Mouse (Mus musculus) heart, adult 2 months (tissue): ENCODE results near the gene Mapkap1. TPM values are rescaled to one million over a fixed set of nuclear protein-coding genes. Genes with fewer than 3 reads are reported as not detected.
A peak's percentile ranks its signal among the peaks of the same experiment; 100 is the strongest.

Experiments
- DNase-seq, 2 experiments: peaks; one replicate each; pipeline ENCODE4 v3.0.0; 2021
- H3K27ac ChIP-seq: fragments of 200-600 bp; 2 replicates; pipeline ENCODE4 v1.8.1; 2022
- H3K27me3 ChIP-seq: fragments of 200-500 bp; 2 replicates; pipeline ENCODE4 v1.6.1; 2012; ENCODE audit warnings: mild to moderate bottlenecking, low read length, inconsistent platforms, mixed read lengths; ENCODE audit not compliant: control insufficient read depth, insufficient read depth
- H3K36me3 ChIP-seq: fragments of 200-500 bp; 2 replicates; pipeline ENCODE4 v1.6.1; 2012; ENCODE audit warnings: low read length, inconsistent platforms; ENCODE audit not compliant: control insufficient read depth, insufficient read depth
- H3K4me1 ChIP-seq: fragments of 200-500 bp; 2 replicates; pipeline ENCODE4 v1.6.1; 2011; ENCODE audit warnings: low read length; ENCODE audit not compliant: control insufficient read depth, insufficient read depth
- H3K4me3 ChIP-seq: fragments of 200-600 bp; 2 replicates; pipeline ENCODE4 v1.8.1; 2022
- H3K79me2 ChIP-seq: fragments of 200-500 bp; replicated peaks from 2 replicates; pipeline ENCODE4 v1.6.1; 2012; ENCODE audit warnings: mild to moderate bottlenecking, inconsistent platforms, low read length, moderate library complexity, mixed read lengths; ENCODE audit not compliant: control insufficient read depth, insufficient read depth
- H3K9ac ChIP-seq: fragments of 200-500 bp; 2 replicates; pipeline ENCODE4 v1.6.1; 2012; ENCODE audit warnings: low read depth, mild to moderate bottlenecking, control low read depth, inconsistent platforms, low read length, mixed read lengths
- CTCF ChIP-seq: fragments of 200-600 bp; IDR thresholded peaks from 2 replicates; pipeline ENCODE4 v1.8.1; 2022; ENCODE audit warnings: antibody characterized with exemption, mild to moderate bottlenecking, moderate library complexity
- EP300 ChIP-seq: fragments of 200-500 bp; IDR thresholded peaks from 2 replicates; pipeline ENCODE4 v1.6.1; 2011; ENCODE audit warnings: low read depth, low read length, control low read depth; ENCODE audit not compliant: insufficient read depth
- POLR2A ChIP-seq: fragments of 200-500 bp; IDR thresholded peaks from 2 replicates; pipeline ENCODE4 v1.6.1; 2011; ENCODE audit warnings: mild to moderate bottlenecking, low read depth, low read length, control low read depth; ENCODE audit not compliant: insufficient read depth
- WGBS: fragments of 180-500 bp; shearing (Covaris S2); methylation state at CpG from one replicate; pipeline ENCODE4 v1.1.7; 2018; 5-methylcytosine and 5-hydroxymethylcytosine counted together
- intact Hi-C: fragments of 180-260 bp; cut with DNase I; formaldehyde crosslinking; loops from one replicate; pipeline ENCODE4 v1.15.1; 2025
- polyA plus RNA-seq: library from polyadenylated mRNA; depleted of rRNA; stranded (reverse); fragments of >200 nt; gene quantifications from 2 replicates; pipeline ENCODE4 v1.2.3, GENCODE M21; 2012; rRNA removed
- total RNA-seq, 2 experiments: library from RNA; stranded (reverse); gene quantifications; 2 replicates each; pipeline ENCODE4 v1.2.3; 2021

Gene Mapkap1
- total and polyA plus RNA-seq, 3 experiments = 30.6 to 70.1 (median 63.6) TPM

GRCm38 (mm10) chr2:34671385-34672026 lies 264.9 kb downstream of the Mapkap1 start:
- TF ChIP-seq EP300 (no peak), POLR2A (0 out of 2 replicates have a peak, but pooled peaks have one; percentile 26), CTCF (peak; percentile 60)
- peaks cover 5% of the 10 kb centered on the region for H3K4me1 ChIP-seq
- H3K27ac ChIP-seq = peak overlapping the region; percentile 15; the same call in 1 of the 2 replicates
- WGBS = 23% methylated on average over 31 of the region's 31 CpGs
- intact Hi-C loops = loop anchor here (2.0 kb wide), 1 partner anchor 299 kb away; no protein-coding TSS in a partner anchor
- no peaks in the 10 kb centered on the region for H3K79me2 ChIP-seq
- H3K9ac ChIP-seq = peak overlapping the region; percentile 83
- H3K36me3 ChIP-seq = no peaks in the 10 kb centered on the region
- H3K4me3 ChIP-seq = peak overlapping the region; percentile 51
- H3K27me3 ChIP-seq = no peaks in the 10 kb centered on the region
- peak; percentile 56 to 62 for DNase-seq

- intact Hi-C loops = no loop called here
- DNase-seq = no peak
- H3K4me1 ChIP-seq = peaks cover 3% of the 10 kb centered on the region
- H3K9ac ChIP-seq = no peak overlapping the region
- no peaks in the 10 kb centered on the region for H3K79me2 ChIP-seq
- H3K4me3 ChIP-seq = no peak overlapping the region
- WGBS = 85% methylated on average over 11 of the region's 11 CpGs
- no peaks in the 10 kb centered on the region for H3K27me3 ChIP-seq
- no peak overlapping the region for H3K27ac ChIP-seq
- H3K36me3 ChIP-seq = no peaks in the 10 kb centered on the region
- TF ChIP-seq CTCF = no peak
- TF ChIP-seq POLR2A = no peak
- TF ChIP-seq EP300 = no peak
Observed at GRCm38 (mm10) chr2:34673846-34674245, 267.3 kb downstream of the Mapkap1 start.

Other genes starting within 250 kb of the Mapkap1 start
- 1 to 10 TPM; 9.7 to 9.8 TPM for gene Pbx3, start 33.6 kb upstream of the Mapkap1 start, total RNA-seq
- 6.1 and 10.0 TPM in 2 replicates for gene Pbx3, start 33.6 kb upstream of the Mapkap1 start, polyA plus RNA-seq